Mouse (Mus musculus) testis, adult 2 months (tissue): ENCODE data around the gene Rnf180.

Experiments
- CTCF ChIP-seq: fragments of 200-500 bp; IDR thresholded peaks from 2 replicates; pipeline ENCODE4 v1.5.1; 2012; ENCODE audit warnings: low read depth, mild to moderate bottlenecking, inconsistent platforms, low read length, moderate library complexity; ENCODE audit not compliant: control insufficient read depth, insufficient read depth, insufficient replicate concordance
- POLR2A ChIP-seq: fragments of 200-500 bp; IDR thresholded peaks from 2 replicates; pipeline ENCODE4 v1.6.1; 2012; ENCODE audit warnings: low read depth, mild to moderate bottlenecking, inconsistent platforms, low read length, moderate library complexity; ENCODE audit not compliant: control insufficient read depth

DNA sequence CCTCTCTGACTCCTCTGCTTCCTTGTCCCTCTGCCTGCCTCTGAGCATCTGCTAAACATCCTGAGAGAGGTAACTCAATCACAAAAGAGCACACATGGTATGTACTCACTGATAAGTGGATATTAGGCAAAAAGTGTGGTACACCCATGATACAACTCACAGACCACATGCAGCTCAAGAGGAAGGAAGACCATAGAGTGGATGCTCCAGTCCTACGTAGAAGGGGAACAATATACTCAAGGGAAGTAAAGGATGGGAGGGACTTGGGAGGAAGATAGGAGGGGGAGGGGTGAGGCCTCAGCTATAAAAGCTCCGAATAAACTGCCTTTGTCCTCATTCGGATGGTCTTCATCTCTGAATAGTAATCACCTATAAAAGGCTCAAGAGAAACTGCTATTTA lies 96.6 kb downstream of the Rnf180 start:
- TF ChIP-seq CTCF (no peak), POLR2A (no peak)
